32 mouse cellular contexts compared by ENCODE assay signal in genomic region chr9:96923119-96923518, GRCm38 (mm10). TPM values are rescaled to one million over a fixed set of nuclear protein-coding genes. Genes with fewer than 3 reads are reported as not detected.
DNase-seq lines count a peak whose midpoint lies in the region; ATAC-seq and TF ChIP-seq lines count a peak whose summit lies in the region.
"Had no signal": no experiment of that assay in that cellular context is flagged by ENCODE, and none has a peak within 500 bp of the region (broad histone marks: within the 10 kb centered on the region; RNA-seq: fewer than 3 reads in every experiment).

No protein-coding gene starts in this region.

- TF ChIP-seq POLR2A in limb, embryonic 14.5 days (IDR thresholded peaks at IDR 0.05; ENCODE audit: borderline replicate concordance, extremely low read depth, insufficient read depth, insufficient read length): no peak

- no peak overlapping the region for H3K4me2 ChIP-seq in embryonic facial prominence, embryonic 12.5 days (replicated peaks)
- H3K4me2 ChIP-seq in midbrain, embryonic 13.5 days (replicated peaks): no peak overlapping the region
- H3K4me2 ChIP-seq in midbrain, embryonic 16.5 days (ENCODE audit: low read length): no peak overlapping the region
- H3K4me2 ChIP-seq in embryonic facial prominence, embryonic 15.5 days (replicated peaks): no peak overlapping the region
- H3K4me2 ChIP-seq in limb, embryonic 14.5 days (replicated peaks; ENCODE audit: low read depth, low read length, severe bottlenecking): no peak overlapping the region
- no peak overlapping the region for H3K4me2 ChIP-seq in kidney, embryonic 14.5 days (replicated peaks; ENCODE audit: low read depth, low read length)
- H3K4me2 ChIP-seq: forebrain, embryonic 12.5 days; heart, embryonic 15.5 days; liver, embryonic 15.5 days; lung, embryonic 14.5 days; midbrain, embryonic 15.5 days; neural tube, embryonic 12.5 days had no signal

- no peak for DNase-seq in embryonic facial prominence, embryonic 10.5 days (ENCODE audit: low spot score)
- DNase-seq in limb, embryonic 14.5 days (ENCODE audit: low spot score): no peak
- DNase-seq: adrenal gland, adult 2 months; cerebellum, adult 2 months; cerebellum, postnatal 14 days; forebrain, postnatal 0 days; gastrocnemius, postnatal 10 days; heart, postnatal 36 days; kidney, adult 8-10 months; kidney, postnatal 10 days; layer of hippocampus, adult 9-11 months; lung, postnatal 14 days; retina, postnatal 1 day; right cerebral cortex, postnatal 14 days; spleen, adult 18-20 months; thymus, adult 2 months; thymus, postnatal 36 days had no signal

- no peak for ATAC-seq in embryonic facial prominence, embryonic 12.5 days (ENCODE audit: insufficient number of reproducible peaks, insufficient read depth, low FRiP score, low TSS enrichment)
- no peak for ATAC-seq in midbrain, embryonic 13.5 days
- ATAC-seq in midbrain, embryonic 16.5 days: no peak
- peak; percentile 58; the same call in 1 of the 2 replicates for ATAC-seq in embryonic facial prominence, embryonic 15.5 days (ENCODE audit: insufficient number of reproducible peaks, low FRiP score, low TSS enrichment, low read depth)
- ATAC-seq in limb, embryonic 14.5 days (ENCODE audit: low FRiP score, low read depth): peak; percentile 24; the same call in 1 of the 2 replicates
- no peak for ATAC-seq in kidney, embryonic 14.5 days (ENCODE audit: low FRiP score, low TSS enrichment)
- ATAC-seq in frontal cortex, adult (ENCODE audit: low TSS enrichment): no peak
- ATAC-seq: activated CD4-positive, CD25-positive, alpha-beta regulatory T cell, adult 4 months; forebrain, postnatal 0 days; intestine, embryonic 16.5 days; midbrain, embryonic 15.5 days had no signal

- no peaks in the 10 kb centered on the region for H3K36me3 ChIP-seq in embryonic facial prominence, embryonic 12.5 days
- no peaks in the 10 kb centered on the region for H3K36me3 ChIP-seq in embryonic facial prominence, embryonic 10.5 days (replicated peaks)
- H3K36me3 ChIP-seq in midbrain, embryonic 13.5 days: no peaks in the 10 kb centered on the region
- H3K36me3 ChIP-seq in midbrain, embryonic 16.5 days (ENCODE audit: control insufficient read depth, insufficient read depth, low read length): no peaks in the 10 kb centered on the region
- H3K36me3 ChIP-seq in embryonic facial prominence, embryonic 15.5 days: no peaks in the 10 kb centered on the region
- no peaks in the 10 kb centered on the region for H3K36me3 ChIP-seq in limb, embryonic 14.5 days (ENCODE audit: control insufficient read depth, insufficient read depth, low read length)
- H3K36me3 ChIP-seq in kidney, embryonic 14.5 days (ENCODE audit: control insufficient read depth, insufficient read depth, low read length): no peaks in the 10 kb centered on the region
- H3K36me3 ChIP-seq: forebrain, embryonic 12.5 days; heart, embryonic 15.5 days; liver, embryonic 15.5 days; midbrain, embryonic 15.5 days; neural tube, embryonic 12.5 days had no signal

- no peaks in the 10 kb centered on the region for H3K27me3 ChIP-seq in embryonic facial prominence, embryonic 12.5 days
- peaks cover 24% of the 10 kb centered on the region for H3K27me3 ChIP-seq in embryonic facial prominence, embryonic 10.5 days (replicated peaks; ENCODE audit: low read depth, poor library complexity, severe bottlenecking)
- H3K27me3 ChIP-seq in midbrain, embryonic 13.5 days: no peaks in the 10 kb centered on the region
- no peaks in the 10 kb centered on the region for H3K27me3 ChIP-seq in midbrain, embryonic 16.5 days (ENCODE audit: control insufficient read depth, insufficient read depth, low read depth, low read length)
- H3K27me3 ChIP-seq in embryonic facial prominence, embryonic 15.5 days: no peaks in the 10 kb centered on the region
- H3K27me3 ChIP-seq in limb, embryonic 14.5 days (ENCODE audit: control insufficient read depth, insufficient read depth, low read length): no peaks in the 10 kb centered on the region
- no peaks in the 10 kb centered on the region for H3K27me3 ChIP-seq in kidney, embryonic 14.5 days (ENCODE audit: control insufficient read depth, insufficient read depth, low read length)
- H3K27me3 ChIP-seq: forebrain, embryonic 12.5 days; midbrain, embryonic 15.5 days; neural tube, embryonic 12.5 days had no signal

- 0 out of 2 replicates have a peak, but pooled peaks cover 4% of the 10 kb centered on the region for H3K4me1 ChIP-seq in embryonic facial prominence, embryonic 12.5 days
- H3K4me1 ChIP-seq in embryonic facial prominence, embryonic 10.5 days: peaks cover 6% of the 10 kb centered on the region
- H3K4me1 ChIP-seq in midbrain, embryonic 13.5 days (replicated peaks): peaks cover 4% of the 10 kb centered on the region; the same call in 1 of the 2 replicates
- H3K4me1 ChIP-seq in midbrain, embryonic 16.5 days (ENCODE audit: control insufficient read depth, insufficient read depth, low read length): no peaks in the 10 kb centered on the region
- H3K4me1 ChIP-seq in embryonic facial prominence, embryonic 15.5 days: no peaks in the 10 kb centered on the region
- H3K4me1 ChIP-seq in limb, embryonic 14.5 days (ENCODE audit: control insufficient read depth, insufficient read depth, low read length): peaks cover 21% of the 10 kb centered on the region
- no peaks in the 10 kb centered on the region for H3K4me1 ChIP-seq in kidney, embryonic 14.5 days (ENCODE audit: control insufficient read depth, insufficient read depth, low read length)
- H3K4me1 ChIP-seq: forebrain, embryonic 12.5 days; heart, embryonic 15.5 days; liver, embryonic 15.5 days; midbrain, embryonic 15.5 days had no signal

- H3K9ac ChIP-seq in embryonic facial prominence, embryonic 12.5 days: no peak overlapping the region
- H3K9ac ChIP-seq in midbrain, embryonic 13.5 days (replicated peaks): no peak overlapping the region
- H3K9ac ChIP-seq in midbrain, embryonic 16.5 days (ENCODE audit: low read depth, low read length): no peak overlapping the region
- no peak overlapping the region for H3K9ac ChIP-seq in embryonic facial prominence, embryonic 15.5 days
- H3K9ac ChIP-seq in limb, embryonic 14.5 days (ENCODE audit: low read depth, low read length, severe bottlenecking): no peak overlapping the region
- no peak overlapping the region for H3K9ac ChIP-seq in kidney, embryonic 14.5 days (ENCODE audit: low read depth, low read length)
- H3K9ac ChIP-seq: forebrain, embryonic 12.5 days; forebrain, postnatal 0 days; heart, embryonic 15.5 days; liver, embryonic 15.5 days; lung, embryonic 14.5 days; midbrain, embryonic 15.5 days; neural tube, embryonic 12.5 days had no signal

- no peak overlapping the region for H3K4me3 ChIP-seq in embryonic facial prominence, embryonic 12.5 days
- no peak overlapping the region for H3K4me3 ChIP-seq in embryonic facial prominence, embryonic 10.5 days
- H3K4me3 ChIP-seq in midbrain, embryonic 13.5 days (replicated peaks): no peak overlapping the region
- H3K4me3 ChIP-seq in midbrain, embryonic 16.5 days (ENCODE audit: low read depth, low read length): no peak overlapping the region
- H3K4me3 ChIP-seq in embryonic facial prominence, embryonic 15.5 days (replicated peaks): no peak overlapping the region
- no peak overlapping the region for H3K4me3 ChIP-seq in limb, embryonic 14.5 days (replicated peaks; ENCODE audit: low read length)
- H3K4me3 ChIP-seq in kidney, embryonic 14.5 days (ENCODE audit: low read length): no peak overlapping the region
- H3K4me3 ChIP-seq: erythroblast, embryonic 14.5 days; forebrain, embryonic 12.5 days; heart, embryonic 15.5 days; liver, embryonic 15.5 days; midbrain, embryonic 15.5 days; neural tube, embryonic 12.5 days had no signal

- WGBS in embryonic facial prominence, embryonic 12.5 days: 63% methylated on average over 6 of the region's 6 CpGs
- WGBS in embryonic facial prominence, embryonic 10.5 days: 77% methylated on average over 6 of the region's 6 CpGs
- 74% methylated on average over 6 of the region's 6 CpGs for WGBS in midbrain, embryonic 13.5 days
- 77% methylated on average over 6 of the region's 6 CpGs for WGBS in midbrain, embryonic 16.5 days
- 59% methylated on average over 6 of the region's 6 CpGs for WGBS in embryonic facial prominence, embryonic 15.5 days
- WGBS in limb, embryonic 14.5 days: 42% methylated on average over 6 of the region's 6 CpGs
- whole genome bisulfite sequencing in kidney, embryonic 14.5 days: 80% methylated on average over 6 of the region's 6 CpGs

- H3K9me3 ChIP-seq in embryonic facial prominence, embryonic 12.5 days: 0 out of 2 replicates have a peak, but pooled peaks cover 4% of the 10 kb centered on the region
- 0 out of 2 replicates have a peak, but pooled peaks cover 5% of the 10 kb centered on the region for H3K9me3 ChIP-seq in embryonic facial prominence, embryonic 10.5 days
- H3K9me3 ChIP-seq in midbrain, embryonic 13.5 days: peaks cover 10% of the 10 kb centered on the region; the same call in 1 of the 2 replicates
- no peaks in the 10 kb centered on the region; the same call in 1 of the 2 replicates for H3K9me3 ChIP-seq in midbrain, embryonic 16.5 days (replicated peaks; ENCODE audit: control insufficient read depth, low read length, poor library complexity, severe bottlenecking)
- no peaks in the 10 kb centered on the region for H3K9me3 ChIP-seq in embryonic facial prominence, embryonic 15.5 days (replicated peaks)
- no peaks in the 10 kb centered on the region for H3K9me3 ChIP-seq in limb, embryonic 14.5 days (ENCODE audit: control insufficient read depth, low read length)
- H3K9me3 ChIP-seq in kidney, embryonic 14.5 days (ENCODE audit: control insufficient read depth, low read length): peaks cover 4% of the 10 kb centered on the region; the same call in 1 of the 2 replicates
- H3K9me3 ChIP-seq: heart, embryonic 15.5 days; liver, embryonic 15.5 days; midbrain, embryonic 15.5 days had no signal

- peak overlapping the region; percentile 38 for H3K27ac ChIP-seq in embryonic facial prominence, embryonic 12.5 days
- H3K27ac ChIP-seq in embryonic facial prominence, embryonic 10.5 days (replicated peaks): no peak overlapping the region
- peak overlapping the region; percentile 41; the same call in 1 of the 2 replicates for H3K27ac ChIP-seq in midbrain, embryonic 13.5 days
- no peak overlapping the region for H3K27ac ChIP-seq in midbrain, embryonic 16.5 days (ENCODE audit: low read length)
- H3K27ac ChIP-seq in embryonic facial prominence, embryonic 15.5 days (replicated peaks): no peak overlapping the region
- H3K27ac ChIP-seq in limb, embryonic 14.5 days (replicated peaks; ENCODE audit: low read depth, low read length): peak overlapping the region; percentile 52
- H3K27ac ChIP-seq in kidney, embryonic 14.5 days (ENCODE audit: low read depth, low read length): no peak overlapping the region
- H3K27ac ChIP-seq: forebrain, embryonic 12.5 days; heart, embryonic 15.5 days; liver, embryonic 15.5 days; midbrain, embryonic 15.5 days; neural tube, embryonic 12.5 days had no signal

RNA-seq across cellular contexts. Expression of gene Pxylp1, which starts 30.6 kb away (rescaled TPM):
- polyA plus RNA-seq in embryonic facial prominence, embryonic 12.5 days (2016; fragmentation: Nextera tagmentation; extraction: Ambion mirVana): 25.4 and 25.6 TPM in 2 replicates
- 16.7 and 17.5 TPM in 2 replicates for polyA plus RNA-seq in embryonic facial prominence, embryonic 10.5 days (2016; fragmentation: Nextera tagmentation; extraction: Ambion mirVana)
- polyA plus RNA-seq in midbrain, embryonic 13.5 days (2015; fragmentation: Nextera tagmentation; extraction: Ambion mirVana): 63.6 and 70.7 TPM in 2 replicates
- polyA plus RNA-seq in midbrain, embryonic 16.5 days (2015; fragmentation: Nextera tagmentation; extraction: Ambion mirVana): 39.3 and 47.8 TPM in 2 replicates
- 32.7 and 34.4 TPM in 2 replicates for polyA plus RNA-seq in embryonic facial prominence, embryonic 15.5 days (2015; fragmentation: Nextera tagmentation; extraction: Ambion mirVana)
- 26.0 and 29.7 TPM in 2 replicates for polyA plus RNA-seq in limb, embryonic 14.5 days (2012; rRNA removed)
- polyA plus RNA-seq in limb, embryonic 14.5 days (2014; fragmentation: Nextera tagmentation; extraction: Ambion mirVana): 27.7 and 29.3 TPM in 2 replicates
- polyA plus RNA-seq in kidney, embryonic 14.5 days (2014; fragmentation: Nextera tagmentation; extraction: Ambion mirVana): 10.6 and 19.3 TPM in 2 replicates

Comparison
In these comparisons a context has a peak if more than half of its experiments do, and no peak if none do; other contexts are left out.
1. ATAC-seq: peak in embryonic facial prominence, embryonic 15.5 days (single experiment) and limb, embryonic 14.5 days (single experiment); none in embryonic facial prominence, embryonic 12.5 days (single experiment), midbrain, embryonic 13.5 days (single experiment), midbrain, embryonic 16.5 days (single experiment), kidney, embryonic 14.5 days (single experiment) and frontal cortex, adult (single experiment).
2. H3K27ac ChIP-seq: peak in embryonic facial prominence, embryonic 12.5 days (single experiment), midbrain, embryonic 13.5 days (single experiment) and limb, embryonic 14.5 days (single experiment); none in embryonic facial prominence, embryonic 10.5 days (single experiment), midbrain, embryonic 16.5 days (single experiment), embryonic facial prominence, embryonic 15.5 days (single experiment) and kidney, embryonic 14.5 days (single experiment).